In genomic region chr12:110696173-110696974, GRCm38 (mm10) we compare ENCODE assay signal across 8 mouse cellular contexts. TPM values are rescaled to one million over a fixed set of nuclear protein-coding genes. Genes with fewer than 3 reads are reported as not detected.
DNase-seq lines count a peak whose midpoint lies in the region; ATAC-seq and TF ChIP-seq lines count a peak whose summit lies in the region.

No protein-coding gene starts in this region.

- no peak for TF ChIP-seq CTCF in MEL (IDR thresholded peaks at IDR 0.05 in 2 of 3, conservative IDR thresholded peaks at IDR 0.05 in 1 of 3; ENCODE audit: control insufficient read depth in 1 of 3, insufficient read depth in 1 of 3, low read depth in 2 of 3, low read length in 3 of 3, poor library complexity in 1 of 3, severe bottlenecking in 1 of 3)
- no peak for TF ChIP-seq CTCF in cerebellum, adult 2 months (IDR thresholded peaks at IDR 0.05; ENCODE audit: borderline replicate concordance, insufficient read depth, low read depth, low read length)
- TF ChIP-seq CTCF in lung, postnatal 0 days (IDR thresholded peaks at IDR 0.05): no peak

- H3K27me3 ChIP-seq in MEL (ENCODE audit: control insufficient read depth in 1 of 2, insufficient read depth in 2 of 2, low read length in 2 of 2): no peaks in the 10 kb centered on the region
- H3K27me3 ChIP-seq in cerebellum, adult 2 months (ENCODE audit: control insufficient read depth, insufficient read depth, low read length): no peaks in the 10 kb centered on the region
- H3K27me3 ChIP-seq in hindbrain, embryonic 10.5 days (ENCODE audit: insufficient read depth, poor library complexity, severe bottlenecking): no peaks in the 10 kb centered on the region
- no peaks in the 10 kb centered on the region for H3K27me3 ChIP-seq in lung, postnatal 0 days (replicated peaks; ENCODE audit: insufficient read depth, low read length)

- peak in 1 of 2 experiments; percentile 65; a peak in 2 of 4 replicates for TF ChIP-seq EP300 in MEL (IDR thresholded peaks at IDR 0.05; ENCODE audit: low read depth in 1 of 2, low read length in 2 of 2)
- TF ChIP-seq EP300 in lung, postnatal 0 days (IDR thresholded peaks at IDR 0.05): no peak

- H3K36me3 ChIP-seq in MEL (ENCODE audit: control insufficient read depth in 1 of 2, insufficient read depth in 2 of 2, low read length in 2 of 2): peaks cover 14 to 49% of the 10 kb centered on the region in 2 experiments
- H3K36me3 ChIP-seq in hindbrain, embryonic 10.5 days: peaks cover 37% of the 10 kb centered on the region
- peaks cover 9% of the 10 kb centered on the region; the same call in 1 of the 2 replicates for H3K36me3 ChIP-seq in lung, postnatal 0 days (ENCODE audit: insufficient read depth, low read length)

- peak; percentile 96 for ATAC-seq in lung, postnatal 0 days

- under 1% methylated on average over 89 of the region's 89 CpGs for WGBS in cerebellum, adult 2 months
- under 1% methylated on average over 89 of the region's 89 CpGs for WGBS in hindbrain, embryonic 10.5 days
- WGBS in lung, postnatal 0 days: 2% methylated on average over 64 of the region's 89 CpGs

- no peaks in the 10 kb centered on the region for H3K9me3 ChIP-seq in MEL (replicated peaks; ENCODE audit: insufficient read depth, low read length)
- H3K9me3 ChIP-seq in hindbrain, embryonic 10.5 days: no peaks in the 10 kb centered on the region
- H3K9me3 ChIP-seq in lung, postnatal 0 days (ENCODE audit: low read length): no peaks in the 10 kb centered on the region

- H3K27ac ChIP-seq in MEL (ENCODE audit: control insufficient read depth, low read depth, low read length): peak overlapping the region; percentile 99
- H3K27ac ChIP-seq in cerebellum, adult 2 months (ENCODE audit: insufficient read depth, low read length): peak overlapping the region; percentile 94
- peak overlapping the region; percentile 100 for H3K27ac ChIP-seq in hindbrain, embryonic 10.5 days
- H3K27ac ChIP-seq in lung, postnatal 0 days (ENCODE audit: low read length): peak overlapping the region; percentile 92

- peaks cover 6 to 35% of the 10 kb centered on the region in 2 experiments for H3K4me1 ChIP-seq in MEL (ENCODE audit: control insufficient read depth in 1 of 2, insufficient read depth in 2 of 2, low read length in 2 of 2)
- H3K4me1 ChIP-seq in cerebellum, adult 2 months (ENCODE audit: control insufficient read depth, insufficient read depth, low read length): peaks cover 3% of the 10 kb centered on the region; the same call in 1 of the 2 replicates
- peaks cover 42% of the 10 kb centered on the region for H3K4me1 ChIP-seq in hindbrain, embryonic 10.5 days (replicated peaks)
- H3K4me1 ChIP-seq in lung, postnatal 0 days (ENCODE audit: insufficient read depth, low read depth, low read length): peaks cover 3% of the 10 kb centered on the region; the same call in 1 of the 2 replicates

- H3K79me2 ChIP-seq in MEL (ENCODE audit: control insufficient read depth, insufficient read depth, low read length, poor library complexity): peaks cover 35% of the 10 kb centered on the region

- peak; percentile 97 to 100 for TF ChIP-seq POLR2A in MEL (IDR thresholded peaks at IDR 0.05; ENCODE audit: control insufficient read depth in 1 of 2, insufficient read depth in 1 of 2, low read depth in 1 of 2, low read length in 2 of 2, poor library complexity in 1 of 2)
- peak; percentile 93 for TF ChIP-seq POLR2A in cerebellum, adult 2 months (IDR thresholded peaks at IDR 0.05; ENCODE audit: borderline replicate concordance, insufficient read depth, low read length)

- peak overlapping the region; percentile 63 to 82 for H3K4me3 ChIP-seq in MEL (ENCODE audit: control insufficient read depth in 1 of 2, insufficient read depth in 1 of 2, low read depth in 2 of 2, low read length in 2 of 2)
- H3K4me3 ChIP-seq in cerebellum, adult 2 months (replicated peaks; ENCODE audit: insufficient read depth, low read depth, low read length): peak overlapping the region; percentile 87
- H3K4me3 ChIP-seq in hindbrain, embryonic 10.5 days: peak overlapping the region; percentile 93
- H3K4me3 ChIP-seq in lung, postnatal 0 days (ENCODE audit: low read depth, low read length): peak overlapping the region; percentile 100

- no peak for TF ChIP-seq RAD21 in MEL (IDR thresholded peaks at IDR 0.05; ENCODE audit: low read depth, low read length)

- peak overlapping the region; percentile 82 for H3K4me2 ChIP-seq in lung, postnatal 0 days (replicated peaks; ENCODE audit: low read depth, low read length)

- H3K9ac ChIP-seq in MEL (ENCODE audit: control insufficient read depth, low read depth, low read length, poor library complexity, severe bottlenecking): peak overlapping the region; percentile 100
- H3K9ac ChIP-seq in lung, postnatal 0 days (replicated peaks; ENCODE audit: low read depth): peak overlapping the region; percentile 95

- DNase-seq in MEL (ENCODE audit: low read depth, low spot score): peak; percentile 96
- DNase-seq in cerebellum, adult 2 months: peak; percentile 98 to 99
- DNase-seq in forelimb bud, embryonic 11.5 days (ENCODE audit: low read depth, low spot score): peak; percentile 96
- DNase-seq in hindbrain, embryonic 10.5 days (ENCODE audit: low spot score): peak; percentile 98
- DNase-seq in layer of hippocampus, adult 9-11 months: peak; percentile 96
- peak; percentile 98 for DNase-seq in lung, postnatal 0 days (ENCODE audit: low spot score)
- peak; percentile 99 for DNase-seq in ovary, postnatal 14 days (ENCODE audit: low spot score)
- DNase-seq in thymus, postnatal 14 days: peak; percentile 99

TF ChIP-seq in MEL, 35 proteins besides CTCF, POLR2A, EP300 and RAD21 (continues in another document):
- TF ChIP-seq TBP (IDR thresholded peaks at IDR 0.05; ENCODE audit: low read depth, low read length) (peak; percentile 98), ETS1 (IDR thresholded peaks at IDR 0.05; ENCODE audit: low read depth, low read length) (0 out of 2 replicates have a peak, but pooled peaks have one; percentile 50), TAL1 (IDR thresholded peaks at IDR 0.05; ENCODE audit: low read length) (no peak), POLR2AphosphoS2 (IDR thresholded peaks at IDR 0.05; ENCODE audit: low read length) (peak; percentile 99), USF2 (IDR thresholded peaks at IDR 0.05; ENCODE audit: borderline replicate concordance in 1 of 2, insufficient read depth in 1 of 2, low read depth in 1 of 2, low read length in 2 of 2) (no peak), MAFK (IDR thresholded peaks at IDR 0.05; ENCODE audit: borderline replicate concordance, low read depth, low read length) (no peak), UBTF (IDR thresholded peaks at IDR 0.05; ENCODE audit: borderline replicate concordance, insufficient read depth, low read depth, low read length) (no peak), ZMIZ1 (IDR thresholded peaks at IDR 0.05; ENCODE audit: low read depth, low read length) (peak; percentile 99), SIN3A (IDR thresholded peaks at IDR 0.05; ENCODE audit: low read length) (peak; percentile 68), TCF12 (IDR thresholded peaks at IDR 0.05; ENCODE audit: low read depth, low read length) (peak; percentile 60), GATA1 (IDR thresholded peaks at IDR 0.05; ENCODE audit: low read depth, low read length) (no peak), POLR2AphosphoS5 (IDR thresholded peaks at IDR 0.05; ENCODE audit: borderline replicate concordance, low read depth, low read length) (peak; percentile 96; the same call in 1 of the 2 replicates), USF1 (IDR thresholded peaks at IDR 0.05; ENCODE audit: low read depth, low read length) (no peak), MAX (IDR thresholded peaks at IDR 0.05; ENCODE audit: low read length) (no peak), RCOR1 (IDR thresholded peaks at IDR 0.05; ENCODE audit: low read depth, low read length) (no peak), ELF1 (IDR thresholded peaks at IDR 0.05; ENCODE audit: low read depth, low read length) (peak; percentile 81), NELFE (IDR thresholded peaks at IDR 0.05; ENCODE audit: low read depth, low read length) (peak; percentile 100), MYB (IDR thresholded peaks at IDR 0.05; ENCODE audit: low read depth, low read length) (peak; percentile 81; the same call in 1 of the 2 replicates), ZKSCAN1 (IDR thresholded peaks at IDR 0.05; ENCODE audit: low read depth, low read length) (no peak; the same call in 1 of the 2 replicates), MYC (IDR thresholded peaks at IDR 0.05; ENCODE audit: low read depth, low read length) (no peak), MXI1 (IDR thresholded peaks at IDR 0.05; ENCODE audit: low read depth, low read length) (peak; percentile 58), JUND (IDR thresholded peaks at IDR 0.05; ENCODE audit: low read depth, low read length) (no peak), HCFC1 (IDR thresholded peaks at IDR 0.05; ENCODE audit: low read depth, low read length) (peak; percentile 77), CHD2 (IDR thresholded peaks at IDR 0.05; ENCODE audit: low read length) (no peak)

RNA-seq across cellular contexts. Expression of gene Hsp90aa1, which starts 6.2 kb away (rescaled TPM):
- total RNA-seq in MEL (2012; rRNA removed): 1,509 and 1,517 TPM in 2 replicates
- polyA plus RNA-seq in MEL (2012; ENCODE audit: insufficient read depth in 1 of 2, insufficient read length in 2 of 2, low read depth in 1 of 2, low replicate concordance in 2 of 2, missing spikeins in 1 of 2): 1,000 to 10,000 TPM in 1 of 2 experiments, 100 to 1,000 TPM in 1; 913 to 1,471 TPM
- polyA plus RNA-seq in cerebellum, adult 2 months (2012; rRNA removed): 544 and 648 TPM in 2 replicates
- polyA plus RNA-seq in hindbrain, embryonic 10.5 days (2016; fragmentation: Nextera tagmentation; extraction: Ambion mirVana): 893 and 1,134 TPM in 2 replicates
- 271 and 357 TPM in 2 replicates for polyA plus RNA-seq in lung, postnatal 0 days (2015; fragmentation: Nextera tagmentation; extraction: Ambion mirVana)

RNA-seq across cellular contexts. Expression of gene 1700001K19Rik, which starts 14.0 kb away (rescaled TPM):
- total RNA-seq in MEL (2012; rRNA removed): not detected in 2 replicates
- polyA plus RNA-seq in MEL (2012; ENCODE audit: insufficient read depth in 1 of 2, insufficient read length in 2 of 2, low read depth in 1 of 2, low replicate concordance in 2 of 2, missing spikeins in 1 of 2): under 1 TPM in 1 of 2 experiments, not detected in 1; 0.29 TPM
- polyA plus RNA-seq in cerebellum, adult 2 months (2012; rRNA removed): not detected in 2 replicates
- 0.34 TPM in 1 of 2 replicates, not detected in the other for polyA plus RNA-seq in hindbrain, embryonic 10.5 days (2016; fragmentation: Nextera tagmentation; extraction: Ambion mirVana)
- polyA plus RNA-seq in lung, postnatal 0 days (2015; fragmentation: Nextera tagmentation; extraction: Ambion mirVana): not detected in 2 replicates

RNA-seq across cellular contexts. Expression of gene Wdr20, which starts 41.4 kb away (rescaled TPM):
- total RNA-seq in MEL (2012; rRNA removed): 21.9 and 25.8 TPM in 2 replicates
- polyA plus RNA-seq in MEL (2012; ENCODE audit: insufficient read depth in 1 of 2, insufficient read length in 2 of 2, low read depth in 1 of 2, low replicate concordance in 2 of 2, missing spikeins in 1 of 2): 10 to 100 TPM in 1 of 2 experiments, not detected in 1; 18.8 TPM
- 32.7 and 34.9 TPM in 2 replicates for polyA plus RNA-seq in cerebellum, adult 2 months (2012; rRNA removed)
- 23.3 and 24.4 TPM in 2 replicates for polyA plus RNA-seq in hindbrain, embryonic 10.5 days (2016; fragmentation: Nextera tagmentation; extraction: Ambion mirVana)
- polyA plus RNA-seq in lung, postnatal 0 days (2015; fragmentation: Nextera tagmentation; extraction: Ambion mirVana): 12.5 and 15.6 TPM in 2 replicates

Comparison
In these comparisons a context has a peak if more than half of its experiments do, and no peak if none do; other contexts are left out.
1. Peak in every context shown above with its lines: DNase-seq, ATAC-seq, H3K4me3 ChIP-seq and H3K27ac ChIP-seq.